Mouse (Mus musculus): ENCODE results near the gene Supt5. TPM values are rescaled to one million over a fixed set of nuclear protein-coding genes. Genes with fewer than 3 reads are reported as not detected.

Supt5 gene
- total and polyA plus RNA-seq, 3 experiments, result 66.0 to 448 (median 156) TPM

DNA sequence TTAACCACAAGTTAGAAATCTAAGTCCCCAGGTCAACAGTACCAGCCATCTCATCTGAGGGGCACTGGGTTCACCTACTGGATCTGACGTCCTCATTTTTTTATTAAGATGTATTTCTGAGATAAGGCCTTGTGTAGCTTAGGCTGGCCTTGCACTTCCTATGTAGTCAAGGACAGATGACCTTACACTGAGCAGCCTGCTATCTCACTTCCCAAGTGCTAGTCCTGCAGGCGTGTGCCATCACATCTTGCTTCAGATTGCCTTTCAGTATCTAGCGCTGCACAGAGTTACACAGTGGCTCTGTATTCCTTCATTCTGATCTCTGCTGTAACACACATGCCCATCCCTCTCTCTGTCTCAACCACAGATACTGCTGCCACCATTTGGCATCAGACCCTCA lies 20.5 kb downstream of the Supt5 start:
- Histone ChIP-seq H3K4me3 (ENCODE audit: control insufficient read depth in 1 of 2, insufficient read depth in 1 of 2, low read depth in 2 of 2, low read length in 2 of 2) (no peak overlapping the region), H3K27me3 (ENCODE audit: control insufficient read depth in 1 of 2, insufficient read depth in 2 of 2, low read length in 2 of 2) (no peaks in the 10 kb centered on the region), H3K27ac (ENCODE audit: control insufficient read depth, low read depth, low read length) (no peak overlapping the region), H3K9me3 (replicated peaks; ENCODE audit: insufficient read depth, low read length) (no peaks in the 10 kb centered on the region), H3K4me1 (ENCODE audit: control insufficient read depth in 1 of 2, insufficient read depth in 2 of 2, low read length in 2 of 2) (no peaks in the 10 kb centered on the region), H3K36me3 (ENCODE audit: control insufficient read depth in 1 of 2, insufficient read depth in 2 of 2, low read length in 2 of 2) (peaks cover 0 to 16% of the 10 kb centered on the region in 2 experiments; a peak in 2 of 4 replicates), H3K79me2 (ENCODE audit: control insufficient read depth, insufficient read depth, low read length, poor library complexity) (no peaks in the 10 kb centered on the region), H3K9ac (ENCODE audit: control insufficient read depth, low read depth, low read length, poor library complexity, severe bottlenecking) (no peak overlapping the region)
- DNase-seq (ENCODE audit: low read depth, low spot score), result no peak
- TF ChIP-seq ZMIZ1 (IDR thresholded peaks at IDR 0.05; ENCODE audit: low read depth, low read length) (no peak), RCOR1 (IDR thresholded peaks at IDR 0.05; ENCODE audit: low read depth, low read length) (no peak), KAT2A (conservative IDR thresholded peaks at IDR 0.05; ENCODE audit: low read depth, low read length) (no peak), UBTF (IDR thresholded peaks at IDR 0.05; ENCODE audit: borderline replicate concordance, insufficient read depth, low read depth, low read length) (no peak), MYC (IDR thresholded peaks at IDR 0.05; ENCODE audit: low read depth, low read length) (no peak), CTCF (IDR thresholded peaks at IDR 0.05 in 2 of 3, conservative IDR thresholded peaks at IDR 0.05 in 1 of 3; ENCODE audit: control insufficient read depth in 1 of 3, insufficient read depth in 1 of 3, low read depth in 2 of 3, low read length in 3 of 3, poor library complexity in 1 of 3, severe bottlenecking in 1 of 3) (no peak), TAL1 (IDR thresholded peaks at IDR 0.05; ENCODE audit: low read length) (no peak), E2F4 (IDR thresholded peaks at IDR 0.05; ENCODE audit: borderline replicate concordance, low read depth, low read length) (no peak), HCFC1 (IDR thresholded peaks at IDR 0.05; ENCODE audit: low read depth, low read length) (no peak), JUND (IDR thresholded peaks at IDR 0.05; ENCODE audit: low read depth, low read length) (no peak), SIN3A (IDR thresholded peaks at IDR 0.05; ENCODE audit: low read length) (no peak), ZKSCAN1 (IDR thresholded peaks at IDR 0.05; ENCODE audit: low read depth, low read length) (no peak), MAFK (IDR thresholded peaks at IDR 0.05; ENCODE audit: borderline replicate concordance, low read depth, low read length) (no peak), EP300 (IDR thresholded peaks at IDR 0.05; ENCODE audit: low read depth in 1 of 2, low read length in 2 of 2) (no peak), SMC3 (IDR thresholded peaks at IDR 0.05; ENCODE audit: low read depth, low read length) (no peak), BHLHE40 (IDR thresholded peaks at IDR 0.05; ENCODE audit: borderline replicate concordance, low read depth, low read length) (no peak), MAZ (IDR thresholded peaks at IDR 0.05; ENCODE audit: low read depth, low read length) (no peak), TBP (IDR thresholded peaks at IDR 0.05; ENCODE audit: low read depth, low read length) (no peak), RAD21 (IDR thresholded peaks at IDR 0.05; ENCODE audit: low read depth, low read length) (no peak)

GRCm38 (mm10) chr7:28311926-28312543 lies 26.5 kb downstream of the Supt5 start, which contains the start of gene Timm50:
TSS of gene Timm50 (minus strand) at chr7:28312072.
- H3K79me2 ChIP-seq (ENCODE audit: control insufficient read depth, insufficient read depth, low read length, poor library complexity), result peaks cover 11% of the 10 kb centered on the region
- TF ChIP-seq E2F4 (IDR thresholded peaks at IDR 0.05; ENCODE audit: borderline replicate concordance, low read depth, low read length), result peak; percentile 95
- peak; percentile 85 for TF ChIP-seq MXI1 (IDR thresholded peaks at IDR 0.05; ENCODE audit: low read depth, low read length)
- TF ChIP-seq MYB (IDR thresholded peaks at IDR 0.05; ENCODE audit: low read depth, low read length), result no peak
- no peak for TF ChIP-seq EP300 (IDR thresholded peaks at IDR 0.05; ENCODE audit: low read depth in 1 of 2, low read length in 2 of 2)
- peak; percentile 76 for TF ChIP-seq TBP (IDR thresholded peaks at IDR 0.05; ENCODE audit: low read depth, low read length)
- peak; percentile 81 for TF ChIP-seq NELFE (IDR thresholded peaks at IDR 0.05; ENCODE audit: low read depth, low read length)
- peak; percentile 91 for TF ChIP-seq HCFC1 (IDR thresholded peaks at IDR 0.05; ENCODE audit: low read depth, low read length)
- TF ChIP-seq MAX (IDR thresholded peaks at IDR 0.05; ENCODE audit: low read length), result peak; percentile 49; the same call in 1 of the 2 replicates
- 0 out of 6 replicates have a peak, but pooled peaks of 1 of the 3 experiments have one; percentile 2 for TF ChIP-seq CTCF (IDR thresholded peaks at IDR 0.05 in 2 of 3, conservative IDR thresholded peaks at IDR 0.05 in 1 of 3; ENCODE audit: control insufficient read depth in 1 of 3, insufficient read depth in 1 of 3, low read depth in 2 of 3, low read length in 3 of 3, poor library complexity in 1 of 3, severe bottlenecking in 1 of 3)
- peak; percentile 86 for TF ChIP-seq MYC (IDR thresholded peaks at IDR 0.05; ENCODE audit: low read depth, low read length)
- TF ChIP-seq RAD21 (IDR thresholded peaks at IDR 0.05; ENCODE audit: low read depth, low read length), result no peak
- TF ChIP-seq MAFK (IDR thresholded peaks at IDR 0.05; ENCODE audit: borderline replicate concordance, low read depth, low read length), result no peak
- no peak for TF ChIP-seq ZMIZ1 (IDR thresholded peaks at IDR 0.05; ENCODE audit: low read depth, low read length)
- peak; percentile 28; the same call in 1 of the 2 replicates for TF ChIP-seq USF1 (IDR thresholded peaks at IDR 0.05; ENCODE audit: low read depth, low read length)
- peak; percentile 50; the same call in 1 of the 2 replicates for TF ChIP-seq POLR2AphosphoS2 (IDR thresholded peaks at IDR 0.05; ENCODE audit: low read length)
- peak; percentile 74 for TF ChIP-seq TCF12 (IDR thresholded peaks at IDR 0.05; ENCODE audit: low read depth, low read length)
- TF ChIP-seq POLR2AphosphoS5 (IDR thresholded peaks at IDR 0.05; ENCODE audit: borderline replicate concordance, low read depth, low read length), result no peak
- TF ChIP-seq POLR2A (IDR thresholded peaks at IDR 0.05; ENCODE audit: control insufficient read depth in 1 of 2, insufficient read depth in 1 of 2, low read depth in 1 of 2, low read length in 2 of 2, poor library complexity in 1 of 2), result peak; percentile 87 to 92
- peak; percentile 96 for TF ChIP-seq SIN3A (IDR thresholded peaks at IDR 0.05; ENCODE audit: low read length)
- H3K36me3 ChIP-seq (ENCODE audit: control insufficient read depth in 1 of 2, insufficient read depth in 2 of 2, low read length in 2 of 2), result peaks cover under 1 to 5% of the 10 kb centered on the region in 2 experiments; a peak in 3 of 4 replicates
- peak within 1 kb of the TSS; percentile 59 for H3K27ac ChIP-seq (ENCODE audit: control insufficient read depth, low read depth, low read length)
- peak within 1 kb of the TSS; percentile 68 to 78 for H3K4me3 ChIP-seq (ENCODE audit: control insufficient read depth in 1 of 2, insufficient read depth in 1 of 2, low read depth in 2 of 2, low read length in 2 of 2)
- no peaks in the 10 kb centered on the region for H3K27me3 ChIP-seq (ENCODE audit: control insufficient read depth in 1 of 2, insufficient read depth in 2 of 2, low read length in 2 of 2)
- H3K4me1 ChIP-seq (ENCODE audit: control insufficient read depth in 1 of 2, insufficient read depth in 2 of 2, low read length in 2 of 2), result no peaks in the 10 kb centered on the region
- DNase-seq (ENCODE audit: low read depth, low spot score), result peak; percentile 98
- peak within 1 kb of the TSS; percentile 87 for H3K9ac ChIP-seq (ENCODE audit: control insufficient read depth, low read depth, low read length, poor library complexity, severe bottlenecking)
- H3K9me3 ChIP-seq (replicated peaks; ENCODE audit: insufficient read depth, low read length), result no peaks in the 10 kb centered on the region

All from MEL (cell line).